Mouse (Mus musculus) limb, embryonic 11.5 days (tissue): ENCODE measurements around the gene Kat6b. TPM values are rescaled to one million over a fixed set of nuclear protein-coding genes. Genes with fewer than 3 reads are reported as not detected.

Source experiments
- ATAC-seq: fragments of 200-750 bp; cut with Nextera tagmentation; 2 replicates; pipeline ENCODE4 v1.8.0; 2017; ENCODE audit warnings: low read depth; ENCODE audit not compliant: insufficient number of reproducible peaks, low FRiP score, low TSS enrichment
- DNase-seq: peaks from one replicate; pipeline ENCODE4 v3.0.0-alpha.2; 2015; ENCODE audit warnings: low spot score
- H3K27ac ChIP-seq: fragments of 300-500 bp; sonication (generic); replicated peaks from 2 replicates; pipeline ENCODE4 v1.5.1; 2014; ENCODE audit warnings: low read depth, mild to moderate bottlenecking, low read length
- H3K27me3 ChIP-seq: fragments of 300-500 bp; sonication (generic); 2 replicates; pipeline ENCODE4 v1.6.1; 2014; ENCODE audit warnings: mild to moderate bottlenecking, low read length, mixed read lengths; ENCODE audit not compliant: control insufficient read depth, insufficient read depth
- H3K36me3 ChIP-seq: fragments of 300-500 bp; sonication (generic); 2 replicates; pipeline ENCODE4 v1.6.1; 2014; ENCODE audit warnings: mild to moderate bottlenecking, low read length, moderate library complexity, mixed read lengths; ENCODE audit not compliant: control insufficient read depth, insufficient read depth
- H3K4me1 ChIP-seq: fragments of 300-500 bp; sonication (generic); 2 replicates; pipeline ENCODE4 v1.6.1; 2014; ENCODE audit warnings: low read length, mixed read lengths; ENCODE audit not compliant: control insufficient read depth, insufficient read depth
- H3K4me2 ChIP-seq: fragments of 300-500 bp; sonication (generic); 2 replicates; pipeline ENCODE4 v1.6.1; 2014; ENCODE audit warnings: low read depth, mild to moderate bottlenecking, moderate library complexity; ENCODE audit not compliant: severe bottlenecking
- H3K4me3 ChIP-seq: fragments of 300-500 bp; sonication (generic); 2 replicates; pipeline ENCODE4 v1.5.1; 2014; ENCODE audit warnings: low read depth, low read length
- H3K9ac ChIP-seq: fragments of 300-500 bp; sonication (generic); 2 replicates; pipeline ENCODE4 v1.6.1; 2014; ENCODE audit warnings: mild to moderate bottlenecking, low read length
- H3K9me3 ChIP-seq: fragments of 300-500 bp; sonication (generic); 2 replicates; pipeline ENCODE4 v1.6.1; 2016; ENCODE audit warnings: low read length; ENCODE audit not compliant: control insufficient read depth
- WGBS: fragments of 180-500 bp; shearing (Covaris S2); extraction: QIAGEN DNeasy Blood & Tissue Kit; methylation state at CpG from one replicate; pipeline ENCODE4 v1.1.7; 2014; 5-methylcytosine and 5-hydroxymethylcytosine counted together
- polyA plus RNA-seq: library from polyadenylated mRNA; unstranded; fragments of >200 nt; fragmentation: Nextera tagmentation; extraction: Ambion mirVana; gene quantifications from 2 replicates; pipeline ENCODE4 v1.2.1, GENCODE M21; 2014

Gene Kat6b
- polyA plus RNA-seq, 1 experiment from 2014 or later = 22.8 TPM

- no peaks in the 10 kb centered on the region for H3K9me3 ChIP-seq
- no peaks in the 10 kb centered on the region for H3K4me1 ChIP-seq
- H3K9ac ChIP-seq = no peak overlapping the region
- H3K4me2 ChIP-seq = no peak overlapping the region
- no peaks in the 10 kb centered on the region for H3K27me3 ChIP-seq
- no peak overlapping the region for H3K4me3 ChIP-seq
- ATAC-seq = no peak
- H3K27ac ChIP-seq = no peak overlapping the region
- WGBS = 62% methylated on average over 4 of the region's 4 CpGs
- H3K36me3 ChIP-seq = no peaks in the 10 kb centered on the region; the same call in 1 of the 2 replicates
- DNase-seq = no peak
These were observed 136.2 kb downstream of the Kat6b start for GRCm38 (mm10) chr14:21617221-21617980.

GRCm38 (mm10) chr14:21619951-21620350 lies 138.7 kb downstream of the Kat6b start:
- Histone ChIP-seq H3K4me1 (no peaks in the 10 kb centered on the region), H3K4me2 (no peak overlapping the region), H3K4me3 (no peak overlapping the region), H3K36me3 (no peaks in the 10 kb centered on the region; the same call in 1 of the 2 replicates), H3K27ac (no peak overlapping the region), H3K27me3 (no peaks in the 10 kb centered on the region), H3K9me3 (no peaks in the 10 kb centered on the region), H3K9ac (no peak overlapping the region)
- WGBS = 92% methylated on average over 7 of the region's 7 CpGs
- no peak for DNase-seq
- no peak for ATAC-seq

GRCm38 (mm10) chr14:21625946-21626345 lies 144.7 kb downstream of the Kat6b start:
- Histone ChIP-seq H3K9me3 (no peaks in the 10 kb centered on the region), H3K27ac (no peak overlapping the region), H3K4me1 (no peaks in the 10 kb centered on the region), H3K4me2 (no peak overlapping the region), H3K36me3 (peaks cover 8% of the 10 kb centered on the region; the same call in 1 of the 2 replicates), H3K9ac (no peak overlapping the region), H3K4me3 (no peak overlapping the region), H3K27me3 (no peaks in the 10 kb centered on the region)
- DNase-seq = no peak
- ATAC-seq = no peak
- 95% methylated on average over 9 of the region's 9 CpGs for WGBS

- Histone ChIP-seq H3K4me1 (no peaks in the 10 kb centered on the region), H3K36me3 (peaks cover 8% of the 10 kb centered on the region; the same call in 1 of the 2 replicates), H3K9me3 (no peaks in the 10 kb centered on the region), H3K27me3 (no peaks in the 10 kb centered on the region), H3K27ac (no peak overlapping the region), H3K9ac (no peak overlapping the region), H3K4me3 (no peak overlapping the region), H3K4me2 (no peak overlapping the region)
- no peak for ATAC-seq
- DNase-seq = no peak
- WGBS = 78% methylated on average over 5 of the region's 5 CpGs
These were observed 150.5 kb downstream of the Kat6b start for GRCm38 (mm10) chr14:21631665-21632200.

GRCm38 (mm10) chr14:21636548-21636947 lies 155.3 kb downstream of the Kat6b start:
- no peak for ATAC-seq
- DNase-seq = no peak
- Histone ChIP-seq H3K27me3 (no peaks in the 10 kb centered on the region), H3K4me2 (no peak overlapping the region), H3K9me3 (no peaks in the 10 kb centered on the region), H3K4me3 (no peak overlapping the region), H3K36me3 (no peaks in the 10 kb centered on the region; the same call in 1 of the 2 replicates), H3K27ac (no peak overlapping the region), H3K4me1 (no peaks in the 10 kb centered on the region), H3K9ac (no peak overlapping the region)
- WGBS = 87% methylated on average over 6 of the region's 6 CpGs

GRCm38 (mm10) chr14:21640806-21641435 lies 159.7 kb downstream of the Kat6b start:
- Histone ChIP-seq H3K4me1 (no peaks in the 10 kb centered on the region), H3K27me3 (no peaks in the 10 kb centered on the region), H3K36me3 (no peaks in the 10 kb centered on the region; the same call in 1 of the 2 replicates), H3K9me3 (no peaks in the 10 kb centered on the region), H3K4me2 (no peak overlapping the region), H3K4me3 (no peak overlapping the region), H3K9ac (no peak overlapping the region), H3K27ac (no peak overlapping the region)
- DNase-seq = no peak
- WGBS = 83% methylated on average over 4 of the region's 4 CpGs
- ATAC-seq = no peak

- H3K4me2 ChIP-seq = no peak overlapping the region
- peaks cover 5% of the 10 kb centered on the region; the same call in 1 of the 2 replicates for H3K4me1 ChIP-seq
- DNase-seq (no peak), ATAC-seq (no peak)
- WGBS = 79% methylated on average over 2 of the region's 2 CpGs
- no peaks in the 10 kb centered on the region for H3K36me3 ChIP-seq
- no peaks in the 10 kb centered on the region for H3K27me3 ChIP-seq
- no peak overlapping the region for H3K9ac ChIP-seq
- H3K27ac ChIP-seq = no peak overlapping the region
- no peaks in the 10 kb centered on the region for H3K9me3 ChIP-seq
- no peak overlapping the region for H3K4me3 ChIP-seq
These were observed 172.6 kb downstream of the Kat6b start for GRCm38 (mm10) chr14:21653813-21654212.

GRCm38 (mm10) chr14:21659155-21659554 lies 177.9 kb downstream of the Kat6b start:
- H3K4me2 ChIP-seq = no peak overlapping the region
- peaks cover 6% of the 10 kb centered on the region; the same call in 1 of the 2 replicates for H3K36me3 ChIP-seq
- peaks cover 7% of the 10 kb centered on the region; the same call in 1 of the 2 replicates for H3K4me1 ChIP-seq
- H3K27ac ChIP-seq = no peak overlapping the region
- no peak overlapping the region for H3K9ac ChIP-seq
- DNase-seq (no peak), ATAC-seq (no peak)
- no peaks in the 10 kb centered on the region for H3K27me3 ChIP-seq
- no peaks in the 10 kb centered on the region for H3K9me3 ChIP-seq
- H3K4me3 ChIP-seq = no peak overlapping the region
- WGBS = 83% methylated on average over 13 of the region's 13 CpGs
